Mouse (Mus musculus) midbrain, embryonic 14.5 days (tissue): ENCODE measurements around the gene Gm49383. TPM values are rescaled to one million over a fixed set of nuclear protein-coding genes. Genes with fewer than 3 reads are reported as not detected.
"Not testable (repeated sequence)": the region's sequence is repeated elsewhere in the genome, so short reads cannot be mapped to it uniquely, and the experiment has no call there.

ENCODE experiments used
- ATAC-seq: fragments of 200-750 bp; cut with Nextera tagmentation; 2 replicates; pipeline ENCODE4 v1.8.0; 2017; ENCODE audit warnings: moderate number of reproducible peaks, moderate library complexity; ENCODE audit not compliant: low FRiP score, low TSS enrichment
- DNase-seq: peaks from one replicate; pipeline ENCODE4 v3.0.0-alpha.2; 2015
- H3K27ac ChIP-seq: fragments of 300-500 bp; sonication (generic); replicated peaks from 2 replicates; pipeline ENCODE4 v1.5.1; 2014; ENCODE audit warnings: mild to moderate bottlenecking, low read depth, low read length, moderate library complexity
- H3K27me3 ChIP-seq: fragments of 300-500 bp; sonication (generic); 2 replicates; pipeline ENCODE4 v1.6.1; 2014; ENCODE audit warnings: low read length, control low read depth, mixed read lengths; ENCODE audit not compliant: control insufficient read depth, insufficient read depth
- H3K36me3 ChIP-seq: fragments of 300-500 bp; sonication (generic); 2 replicates; pipeline ENCODE4 v1.6.1; 2014; ENCODE audit warnings: low read length, control low read depth; ENCODE audit not compliant: control insufficient read depth, insufficient read depth
- H3K4me1 ChIP-seq: fragments of 300-500 bp; sonication (generic); 2 replicates; pipeline ENCODE4 v1.6.1; 2014; ENCODE audit warnings: mild to moderate bottlenecking, antibody characterized with exemption, low read length, control low read depth; ENCODE audit not compliant: control insufficient read depth, insufficient read depth
- H3K4me2 ChIP-seq: fragments of 300-500 bp; sonication (generic); 2 replicates; pipeline ENCODE4 v1.6.1; 2014; ENCODE audit warnings: mild to moderate bottlenecking, low read length, moderate library complexity
- H3K4me3 ChIP-seq: fragments of 300-500 bp; sonication (generic); replicated peaks from 2 replicates; pipeline ENCODE4 v1.5.1; 2014; ENCODE audit warnings: low read depth, low read length
- H3K9ac ChIP-seq: fragments of 300-500 bp; sonication (generic); replicated peaks from 2 replicates; pipeline ENCODE4 v1.6.1; 2014; ENCODE audit warnings: mild to moderate bottlenecking, low read length, moderate library complexity
- H3K9me3 ChIP-seq: fragments of 300-500 bp; sonication (generic); 2 replicates; pipeline ENCODE4 v1.6.1; 2016; ENCODE audit warnings: low read length, control low read depth, mixed read lengths; ENCODE audit not compliant: control insufficient read depth
- WGBS: fragments of 180-500 bp; shearing (Covaris S2); extraction: QIAGEN DNeasy Blood & Tissue Kit; methylation state at CpG from one replicate; pipeline ENCODE4 v1.1.7; 2014; 5-methylcytosine and 5-hydroxymethylcytosine counted together
- polyA plus RNA-seq: library from polyadenylated mRNA; unstranded; fragments of >200 nt; fragmentation: Nextera tagmentation; extraction: Ambion mirVana; gene quantifications from 2 replicates; pipeline ENCODE4 v1.2.1, GENCODE M21; 2014

Gene Gm49383
- polyA plus RNA-seq, 1 experiment from 2014 or later, result 15.0 TPM

GRCm38 (mm10) chr12:69160677-69161076 is 36.2 kb downstream of the Gm49383 start:
- not testable (repeated sequence) for H3K4me2 ChIP-seq, H3K27me3 ChIP-seq, H3K27ac ChIP-seq, ATAC-seq, H3K4me1 ChIP-seq, H3K4me3 ChIP-seq, H3K9me3 ChIP-seq, H3K9ac ChIP-seq, DNase-seq
- WGBS, result 81% methylated on average over 2 of the region's 2 CpGs
- peaks cover 15% of the 10 kb centered on the region for H3K36me3 ChIP-seq

DNA sequence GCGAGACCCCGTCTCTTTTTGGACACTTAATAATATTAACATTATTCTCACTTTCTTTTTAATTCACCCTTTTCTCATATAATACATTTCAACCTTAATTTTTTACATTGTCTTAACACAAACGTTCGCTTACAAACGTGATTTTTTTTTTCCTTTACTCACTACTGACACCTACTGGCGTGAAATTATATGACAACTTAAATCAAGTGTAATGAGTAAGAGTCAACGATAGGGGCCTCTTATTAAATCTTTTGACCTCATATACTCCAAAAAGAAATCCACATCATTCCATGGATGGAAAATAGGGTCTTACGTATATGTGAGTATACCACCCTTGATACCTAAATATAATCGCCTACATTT is 37.3 kb downstream of the Gm49383 start:
- Histone ChIP-seq H3K9me3 (no peaks in the 10 kb centered on the region), H3K4me1 (peaks cover 7% of the 10 kb centered on the region), H3K4me3 (peak overlapping the region; percentile 61; the same call in 1 of the 2 replicates), H3K9ac (no peak overlapping the region), H3K36me3 (peaks cover 15% of the 10 kb centered on the region), H3K4me2 (peak overlapping the region; percentile 32), H3K27ac (no peak overlapping the region; the same call in 1 of the 2 replicates), H3K27me3 (no peaks in the 10 kb centered on the region)
- 5% methylated on average over 9 of the region's 9 CpGs for WGBS
- ATAC-seq, result no peak; the same call in 1 of the 2 replicates
- peak; percentile 85 for DNase-seq

DNA sequence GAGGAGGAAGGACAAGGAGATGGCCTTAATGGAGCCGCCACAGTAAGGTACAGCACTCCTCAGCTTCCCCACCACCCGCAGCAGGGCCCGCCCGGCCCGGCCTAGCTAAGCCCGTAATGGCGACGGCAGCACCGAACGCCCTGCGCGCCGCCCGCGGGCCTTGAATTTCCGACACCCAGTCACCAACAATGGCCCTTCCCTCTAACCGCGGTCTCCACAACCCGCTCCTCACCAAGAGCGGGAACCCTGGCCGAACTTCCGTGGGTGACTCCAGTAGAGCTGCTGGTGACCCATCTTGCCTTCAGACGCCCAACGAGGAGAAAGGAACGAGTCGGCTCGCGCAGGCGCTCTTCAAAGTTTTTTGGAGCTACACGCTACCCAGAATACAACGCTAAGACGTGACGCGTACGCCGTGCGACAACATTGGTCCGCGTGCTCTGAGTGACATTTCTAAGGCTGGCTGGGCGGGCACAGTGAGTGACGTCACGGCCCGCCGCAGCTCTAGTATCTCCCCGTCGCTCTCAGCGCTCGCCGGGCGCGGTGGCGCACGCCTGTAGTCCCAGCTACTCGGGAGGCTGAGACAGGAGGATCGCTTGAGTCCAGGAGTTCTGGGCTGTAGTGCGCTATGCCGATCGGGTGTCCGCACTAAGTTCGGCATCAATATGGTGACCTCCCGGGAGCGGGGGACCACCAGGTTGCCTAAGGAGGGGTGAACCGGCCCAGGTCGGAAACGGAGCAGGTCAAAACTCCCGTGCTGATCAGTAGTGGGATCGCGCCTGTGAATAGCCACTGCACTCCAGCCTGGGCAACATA is 37.9 kb downstream of the Gm49383 start, which contains the start of gene Rps29:
TSS of gene Rps29 (minus strand) at position 422 of the 813 bp plus-strand sequence.
- WGBS, result under 1% methylated on average over 57 of the region's 68 CpGs
- peak within 1 kb of the TSS; percentile 92 for H3K27ac ChIP-seq
- peaks cover 15% of the 10 kb centered on the region for H3K36me3 ChIP-seq
- peak within 1 kb of the TSS; percentile 87 for H3K9ac ChIP-seq
- H3K4me3 ChIP-seq, result peak within 1 kb of the TSS; percentile 61
- not testable (repeated sequence) for H3K9me3 ChIP-seq, H3K27me3 ChIP-seq, H3K4me1 ChIP-seq
- DNase-seq (peak; percentile 100), ATAC-seq (peak; percentile 99)
- H3K4me2 ChIP-seq, result peak within 1 kb of the TSS; percentile 63

DNA sequence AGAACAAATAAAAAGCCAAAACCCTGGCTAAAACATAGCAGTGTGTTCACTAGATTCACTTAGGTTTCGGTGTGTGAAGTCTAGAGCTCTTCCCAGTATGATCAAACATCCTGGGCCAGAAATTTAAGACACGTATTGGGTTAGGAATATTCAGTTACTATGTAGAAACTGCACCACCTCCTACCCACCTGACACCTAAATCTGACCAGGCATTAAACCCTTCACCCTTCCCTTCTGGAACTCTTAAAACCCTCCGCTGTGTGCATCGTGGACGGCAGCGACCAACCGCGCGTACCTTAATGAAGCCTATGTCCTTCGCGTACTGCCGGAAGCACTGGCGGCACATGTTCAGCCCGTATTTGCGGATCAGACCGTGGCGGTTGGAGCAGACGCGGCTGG is 38.5 kb downstream of the Gm49383 start:
- Histone ChIP-seq H3K36me3 (peaks cover 15% of the 10 kb centered on the region), H3K4me1 (peaks cover 7% of the 10 kb centered on the region), H3K4me3 (peak overlapping the region; percentile 61), H3K27ac (peak overlapping the region; percentile 92), H3K27me3 (no peaks in the 10 kb centered on the region), H3K9ac (peak overlapping the region; percentile 87), H3K9me3 (no peaks in the 10 kb centered on the region), H3K4me2 (peak overlapping the region; percentile 63)
- ATAC-seq (no peak), DNase-seq (no peak)
- WGBS, result under 1% methylated on average over 19 of the region's 19 CpGs

GRCm38 (mm10) chr12:69157107-69157506 is 39.8 kb downstream of the Gm49383 start:
- Histone ChIP-seq H3K4me2 (no peak overlapping the region; the same call in 1 of the 2 replicates), H3K27ac (no peak overlapping the region), H3K9me3 (no peaks in the 10 kb centered on the region), H3K27me3 (no peaks in the 10 kb centered on the region), H3K36me3 (peaks cover 15% of the 10 kb centered on the region), H3K4me1 (peaks cover 7% of the 10 kb centered on the region), H3K4me3 (no peak overlapping the region), H3K9ac (no peak overlapping the region)
- DNase-seq (no peak), ATAC-seq (no peak)
- WGBS, result 99% methylated on average over 2 of the region's 2 CpGs

GRCm38 (mm10) chr12:69156436-69156835 is 40.5 kb downstream of the Gm49383 start:
- Histone ChIP-seq H3K36me3 (peaks cover 15% of the 10 kb centered on the region), H3K9ac (no peak overlapping the region), H3K4me3 (no peak overlapping the region), H3K4me2 (no peak overlapping the region), H3K9me3 (no peaks in the 10 kb centered on the region), H3K4me1 (peaks cover 7% of the 10 kb centered on the region), H3K27ac (no peak overlapping the region), H3K27me3 (no peaks in the 10 kb centered on the region)
- WGBS, result 89% methylated on average over 4 of the region's 4 CpGs
- ATAC-seq, result no peak
- DNase-seq, result no peak

DNA sequence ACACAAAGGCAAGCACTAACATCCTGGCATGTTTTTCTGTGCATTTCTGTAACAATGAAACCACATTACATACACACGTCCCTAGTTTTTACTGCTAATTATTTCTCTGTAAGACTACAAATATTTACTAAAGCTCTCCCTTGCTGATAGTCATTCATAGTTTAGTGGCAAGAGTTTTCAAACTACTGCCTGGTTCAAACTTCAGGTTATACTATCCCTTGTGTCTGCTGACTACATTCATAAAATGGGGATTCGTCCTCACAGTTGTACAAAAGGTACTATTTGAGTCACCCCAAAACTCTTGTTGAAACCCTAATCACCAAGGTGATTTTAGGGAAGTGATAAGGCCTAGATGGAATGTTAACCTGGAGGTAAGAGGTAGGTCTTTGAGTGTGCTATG is 41.0 kb downstream of the Gm49383 start:
- no peak overlapping the region for H3K27ac ChIP-seq
- no peak overlapping the region for H3K9ac ChIP-seq
- peaks cover 7% of the 10 kb centered on the region for H3K4me1 ChIP-seq
- no peaks in the 10 kb centered on the region for H3K9me3 ChIP-seq
- H3K4me3 ChIP-seq, result no peak overlapping the region
- no peaks in the 10 kb centered on the region for H3K27me3 ChIP-seq
- peaks cover 15% of the 10 kb centered on the region for H3K36me3 ChIP-seq
- 90% methylated on average over 2 of the region's 2 CpGs for WGBS
- H3K4me2 ChIP-seq, result no peak overlapping the region
- no peak for ATAC-seq
- DNase-seq, result no peak

GRCm38 (mm10) chr12:69150049-69150448 is 46.9 kb downstream of the Gm49383 start:
- DNase-seq (no peak), ATAC-seq (no peak)
- 81% methylated on average over 13 of the region's 13 CpGs for WGBS
- no peaks in the 10 kb centered on the region for H3K4me1 ChIP-seq
- no peaks in the 10 kb centered on the region for H3K27me3 ChIP-seq
- no peak overlapping the region; the same call in 1 of the 2 replicates for H3K4me2 ChIP-seq
- no peaks in the 10 kb centered on the region for H3K9me3 ChIP-seq
- no peaks in the 10 kb centered on the region for H3K36me3 ChIP-seq
- H3K4me3 ChIP-seq, result no peak overlapping the region
- no peak overlapping the region for H3K9ac ChIP-seq
- no peak overlapping the region for H3K27ac ChIP-seq

- Histone ChIP-seq H3K27ac (no peak overlapping the region), H3K4me2 (no peak overlapping the region), H3K4me3 (no peak overlapping the region), H3K27me3 (no peaks in the 10 kb centered on the region), H3K9me3 (no peaks in the 10 kb centered on the region), H3K9ac (no peak overlapping the region), H3K4me1 (no peaks in the 10 kb centered on the region), H3K36me3 (no peaks in the 10 kb centered on the region)
- DNase-seq (no peak), ATAC-seq (no peak)
- WGBS, result 91% methylated on average over 5 of the region's 5 CpGs
These were observed 49.7 kb downstream of the Gm49383 start for GRCm38 (mm10) chr12:69147166-69147735.
